Mouse (Mus musculus): ENCODE measurements around the gene Acvr1.

Acvr1 gene

GRCm38 (mm10) chr2:58415037-58415436 is 151.9 kb downstream of the Acvr1 start:
- in situ Hi-C loops (cut with MboI) = no loop called here

DNA sequence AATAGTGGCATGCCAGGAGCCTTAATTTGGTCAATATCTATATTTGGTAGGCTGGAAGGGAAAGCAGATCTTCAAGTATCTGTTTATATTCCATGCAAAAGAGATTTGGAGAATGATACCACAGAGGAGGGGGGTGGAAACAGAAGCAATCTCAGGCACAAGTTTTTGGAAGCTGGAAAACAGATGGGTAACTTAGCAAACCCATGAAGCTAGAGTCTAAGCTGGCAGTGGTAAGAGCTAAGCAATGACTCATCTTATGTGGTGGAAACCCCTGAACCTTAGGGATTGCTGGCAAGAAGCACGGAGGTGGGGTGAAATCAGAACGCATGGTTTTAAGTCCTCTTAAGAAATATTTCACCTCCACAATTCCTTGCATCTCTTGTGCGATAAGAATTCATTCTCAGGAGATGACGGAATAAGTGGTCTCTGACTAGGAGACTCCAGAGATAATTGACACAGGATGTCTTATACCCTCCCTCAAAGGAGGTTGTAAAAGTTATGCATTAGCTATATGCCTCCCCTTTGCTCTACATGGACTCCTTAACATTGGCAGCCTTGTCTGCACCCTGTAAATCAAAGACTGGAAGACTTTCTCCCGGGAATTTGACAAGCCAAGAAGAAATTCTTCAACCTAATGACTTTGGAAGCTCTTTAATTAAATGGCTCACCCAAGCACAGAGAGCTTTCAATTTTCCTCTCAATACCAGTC is 157.9 kb downstream of the Acvr1 start:
- in situ Hi-C loops (cut with MboI) = no loop called here

DNA sequence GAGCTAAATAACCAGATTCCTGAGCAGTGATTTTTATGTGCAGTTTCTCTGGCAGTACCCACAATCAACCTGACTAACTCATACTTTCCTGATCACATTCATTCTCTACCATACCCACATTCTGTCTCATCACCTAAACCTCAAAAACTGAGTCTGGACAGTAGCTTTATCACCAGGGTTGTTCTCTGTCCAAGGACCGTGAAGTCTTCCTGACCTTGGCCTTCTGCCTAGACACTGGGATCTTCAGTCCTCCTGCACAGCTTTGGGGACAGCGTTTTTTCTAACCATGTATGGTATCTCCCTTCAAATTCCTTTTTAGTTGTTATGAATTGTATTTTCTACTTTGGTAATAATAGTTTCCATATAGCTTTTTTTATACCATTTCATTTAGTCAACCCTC is 163.5 kb downstream of the Acvr1 start:
- in situ Hi-C loops (cut with MboI) = no loop called here

- in situ Hi-C loops (cut with MboI) = no loop called here
These were observed 178.4 kb downstream of the Acvr1 start for GRCm38 (mm10) chr2:58388601-58389000.

- in situ Hi-C loops (cut with MboI) = no loop called here
These were observed 186.9 kb downstream of the Acvr1 start for GRCm38 (mm10) chr2:58380020-58380419.

DNA sequence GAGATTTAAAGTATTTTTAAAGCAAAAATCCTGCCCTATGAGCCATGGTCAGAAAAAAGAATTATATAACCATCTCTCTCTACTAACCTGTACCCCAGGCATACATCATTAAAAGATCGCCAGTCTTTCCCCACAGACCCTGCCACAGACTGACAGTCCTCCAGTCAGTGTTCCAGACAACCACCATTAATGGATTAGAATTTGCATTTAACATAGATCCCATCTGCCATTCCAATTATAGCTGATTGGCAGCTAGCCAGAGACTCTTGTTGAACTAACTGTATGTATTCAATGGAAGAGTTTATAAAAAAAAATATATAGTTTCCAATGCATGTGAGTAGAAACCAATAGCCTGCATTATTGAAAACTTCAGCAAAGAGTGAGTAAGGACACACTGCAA is 187.5 kb downstream of the Acvr1 start:
- in situ Hi-C loops (cut with MboI) = no loop called here

- in situ Hi-C loops (cut with MboI) = no loop called here
These were observed 189.4 kb downstream of the Acvr1 start for GRCm38 (mm10) chr2:58377417-58378130.

- in situ Hi-C loops (cut with MboI) = no loop called here
These were observed 200.8 kb downstream of the Acvr1 start for GRCm38 (mm10) chr2:58366196-58366595.

- in situ Hi-C loops (cut with MboI) = no loop called here
These were observed 205.5 kb downstream of the Acvr1 start for GRCm38 (mm10) chr2:58361361-58362046.

GRCm38 (mm10) chr2:58358132-58358460 is 208.9 kb downstream of the Acvr1 start:
- in situ Hi-C loops (cut with MboI) = no loop called here

GRCm38 (mm10) chr2:58357414-58358131 is 209.4 kb downstream of the Acvr1 start, which contains the start of gene Acvr1c:
TSS of gene Acvr1c (minus strand) at chr2:58357895.
- in situ Hi-C loops (cut with MboI) = no loop called here

DNA sequence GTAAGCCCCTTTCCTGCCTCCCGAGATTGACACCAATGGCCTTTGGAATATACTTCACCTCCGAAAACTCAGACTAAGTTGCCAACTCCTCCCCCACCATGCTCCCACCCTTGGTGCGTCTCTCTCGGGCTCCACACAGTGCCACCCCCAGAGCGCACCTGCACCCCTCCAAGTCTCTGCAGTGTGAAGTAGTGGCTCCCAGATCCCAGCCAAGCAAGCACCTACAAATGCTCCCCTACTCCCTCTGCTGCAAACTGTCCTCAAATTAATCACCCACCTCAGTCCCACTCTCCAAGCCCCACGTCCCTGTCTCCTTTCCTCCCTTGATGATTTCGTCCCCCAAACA is 209.9 kb downstream of the Acvr1 start:
- in situ Hi-C loops (cut with MboI) = no loop called here

- in situ Hi-C loops (cut with MboI) = no loop called here
These were observed 212.6 kb downstream of the Acvr1 start for GRCm38 (mm10) chr2:58354389-58354788.

- in situ Hi-C loops (cut with MboI) = no loop called here
These were observed 214.1 kb downstream of the Acvr1 start for GRCm38 (mm10) chr2:58352846-58353245.

GRCm38 (mm10) chr2:58350657-58351056 is 216.3 kb downstream of the Acvr1 start:
- in situ Hi-C loops (cut with MboI) = no loop called here
